Mouse (Mus musculus) mammary gland, adult 2 months (tissue): Measurements from ENCODE around the gene Gm21866. TPM values are rescaled to one million over a fixed set of nuclear protein-coding genes. Genes with fewer than 3 reads are reported as not detected.

Source experiments
- polyA plus RNA-seq: library from polyadenylated mRNA; depleted of rRNA; stranded (reverse); fragments of >200 nt; gene quantifications from 2 replicates; pipeline ENCODE4 v1.2.3, GENCODE M21; 2012; ENCODE audit warnings: low replicate concordance; rRNA removed

Gm21866 gene
- polyA plus RNA-seq: not detected in 2 replicates

DNA sequence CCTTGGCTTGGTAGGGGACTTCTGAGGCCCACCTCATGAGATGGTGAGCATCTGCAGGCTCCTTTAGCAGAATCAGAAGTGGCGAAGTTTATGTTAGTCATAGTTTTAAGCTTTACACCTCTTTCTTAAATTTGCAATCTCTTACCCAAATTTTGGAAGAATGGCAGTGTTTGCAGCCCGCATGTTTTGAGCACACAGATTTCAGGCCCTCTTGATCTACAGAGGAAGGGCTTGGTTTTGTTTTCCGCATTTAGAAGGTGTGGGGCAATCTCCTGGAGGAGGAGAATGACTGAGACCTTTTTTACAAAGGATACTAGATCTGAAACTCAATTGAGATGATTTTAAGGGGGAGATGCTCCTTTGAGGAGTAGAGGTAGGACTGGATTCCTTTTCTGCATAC, at the start of gene Gm21866:
Gene Gm21866 (minus strand): TSS at position 101 of the 400 bp plus-strand sequence.

DNA sequence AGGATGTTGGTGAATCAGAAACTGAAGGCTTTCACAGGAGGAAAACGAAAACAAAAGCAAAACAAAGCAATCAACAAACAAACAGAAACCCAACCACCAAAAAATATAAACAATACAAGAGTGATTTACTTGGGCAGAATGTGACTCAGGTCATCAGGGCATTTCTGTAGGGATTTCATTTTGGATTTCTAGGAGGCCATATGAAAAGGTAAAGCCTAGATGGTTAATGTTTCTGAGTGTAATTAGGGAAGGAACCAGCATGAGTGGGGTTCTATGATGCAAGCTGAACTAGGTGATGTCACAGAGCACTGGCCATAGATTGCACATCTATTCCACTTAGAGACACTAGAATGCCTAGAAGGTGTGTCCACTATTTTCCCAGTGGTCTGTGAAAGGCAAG, 28.3 kb upstream of the Gm21866 start, which contains the start of gene Gm20773:
Gene Gm20773 (plus strand): TSS at position 301 of the 400 bp plus-strand sequence.

Other genes with a start within 250 kb of the Gm21866 start
- gene Gm21828, start 241.7 kb downstream of the Gm21866 start, polyA plus RNA-seq: not detected in 2 replicates
- not detected in 2 replicates for gene Gm21440, start 213.2 kb downstream of the Gm21866 start, polyA plus RNA-seq
- gene Gm21454, start 213.1 kb downstream of the Gm21866 start, polyA plus RNA-seq: not detected in 2 replicates
- gene Gm21725, start 116.5 kb downstream of the Gm21866 start, polyA plus RNA-seq: not detected in 2 replicates
- not detected in 2 replicates for gene Gm20773, start 28.4 kb upstream of the Gm21866 start, polyA plus RNA-seq